Mouse (Mus musculus) urinary bladder, postnatal 36 days (tissue): Measurements from ENCODE around the gene Enthd1.
"Not testable (repeated sequence)": the region's sequence is repeated elsewhere in the genome, so short reads cannot be mapped to it uniquely, and the experiment has no call there.

ENCODE experiments used
- DNase-seq, 2 experiments: peaks; one replicate each; pipeline ENCODE4 v3.0.0; 2022; ENCODE audit warnings: low spot score in 2 of 2, mixed read lengths in 1 of 2

The Enthd1 gene

GRCm38 (mm10) chr15:80565106-80565665, at the start of gene Enthd1:
Enthd1 (minus strand) TSS chr15:80565156.
- DNase-seq: no peak

- no peak for DNase-seq
Measured at GRCm38 (mm10) chr15:80613904-80614303, 48.9 kb upstream of the Enthd1 start.

- no peak for DNase-seq
Measured at GRCm38 (mm10) chr15:80611478-80611877, 46.5 kb upstream of the Enthd1 start.

GRCm38 (mm10) chr15:80610335-80610734, 45.4 kb upstream of the Enthd1 start:
- no peak for DNase-seq

- no peak for DNase-seq
Measured at GRCm38 (mm10) chr15:80607970-80608369, 43.0 kb upstream of the Enthd1 start.

- DNase-seq: no peak
Measured at GRCm38 (mm10) chr15:80604026-80604425, 39.1 kb upstream of the Enthd1 start.

- DNase-seq: no peak
Measured at GRCm38 (mm10) chr15:80602487-80602886, 37.5 kb upstream of the Enthd1 start.

- no peak for DNase-seq
Measured at GRCm38 (mm10) chr15:80601456-80601855, 36.5 kb upstream of the Enthd1 start.

- DNase-seq: no peak
Measured at GRCm38 (mm10) chr15:80599843-80600242, 34.9 kb upstream of the Enthd1 start.

- DNase-seq: peak; percentile 8 to 44
Measured at GRCm38 (mm10) chr15:80599213-80599750, 34.3 kb upstream of the Enthd1 start.

GRCm38 (mm10) chr15:80598750-80599149, 33.8 kb upstream of the Enthd1 start:
- no peak for DNase-seq

GRCm38 (mm10) chr15:80593877-80594276, 28.9 kb upstream of the Enthd1 start:
- DNase-seq: no peak

- DNase-seq: no peak
Measured at GRCm38 (mm10) chr15:80592737-80593136, 27.8 kb upstream of the Enthd1 start.

- no peak for DNase-seq
Measured at GRCm38 (mm10) chr15:80590641-80591040, 25.7 kb upstream of the Enthd1 start.

GRCm38 (mm10) chr15:80586296-80586695, 21.3 kb upstream of the Enthd1 start:
- no peak for DNase-seq

GRCm38 (mm10) chr15:80582581-80583495, 17.9 kb upstream of the Enthd1 start:
- DNase-seq: peak; percentile 23 to 40

- DNase-seq: not testable (repeated sequence)
Measured at GRCm38 (mm10) chr15:80580585-80580984, 15.6 kb upstream of the Enthd1 start.

GRCm38 (mm10) chr15:80579121-80579520, 14.2 kb upstream of the Enthd1 start:
- DNase-seq: no peak

GRCm38 (mm10) chr15:80577166-80577960, 12.4 kb upstream of the Enthd1 start:
- DNase-seq: no peak

GRCm38 (mm10) chr15:80576415-80576994, 11.5 kb upstream of the Enthd1 start:
- no peak for DNase-seq

GRCm38 (mm10) chr15:80575817-80576370, 10.9 kb upstream of the Enthd1 start:
- no peak for DNase-seq
